Mouse (Mus musculus): ENCODE measurements around the gene Gipc3. TPM values are rescaled to one million over a fixed set of nuclear protein-coding genes. Genes with fewer than 3 reads are reported as not detected.

The Gipc3 gene
- total and polyA plus RNA-seq, 2 experiments from 2014 or later = 0.16 TPM; not detected in 1

GRCm38 (mm10) chr10:81291511-81292104 is 51.5 kb downstream of the Gipc3 start, which contains the start of gene Tjp3:
Gene Tjp3, minus strand, starts transcription at chr10:81291581.
- peaks cover 15% of the 10 kb centered on the region; the same call in 1 of the 2 replicates for H3K4me1 ChIP-seq (ENCODE audit: insufficient read depth, low read length)
- DNase-seq (ENCODE audit: low spot score) = no peak
- H3K9me3 ChIP-seq (ENCODE audit: low read length) = no peaks in the 10 kb centered on the region
- H3K27me3 ChIP-seq (ENCODE audit: insufficient read depth, low read length) = no peaks in the 10 kb centered on the region
- H3K36me3 ChIP-seq (ENCODE audit: insufficient read depth, low read length) = no peaks in the 10 kb centered on the region
- 77% methylated on average over 9 of the region's 9 CpGs for WGBS
- 0 out of 2 replicates have a peak within 1 kb of the TSS, but pooled peaks have one; percentile 0 for H3K27ac ChIP-seq
- ATAC-seq = no peak
- H3K4me2 ChIP-seq (ENCODE audit: low read depth, low read length) = peak within 1 kb of the TSS; percentile 2; the same call in 1 of the 2 replicates
- no peak within 1 kb of the TSS for H3K4me3 ChIP-seq (ENCODE audit: low read length)
- H3K9ac ChIP-seq (replicated peaks; ENCODE audit: low read length) = no peak within 1 kb of the TSS
- TF ChIP-seq CTCF (IDR thresholded peaks at IDR 0.05; ENCODE audit: low read depth) = no peak

DNA sequence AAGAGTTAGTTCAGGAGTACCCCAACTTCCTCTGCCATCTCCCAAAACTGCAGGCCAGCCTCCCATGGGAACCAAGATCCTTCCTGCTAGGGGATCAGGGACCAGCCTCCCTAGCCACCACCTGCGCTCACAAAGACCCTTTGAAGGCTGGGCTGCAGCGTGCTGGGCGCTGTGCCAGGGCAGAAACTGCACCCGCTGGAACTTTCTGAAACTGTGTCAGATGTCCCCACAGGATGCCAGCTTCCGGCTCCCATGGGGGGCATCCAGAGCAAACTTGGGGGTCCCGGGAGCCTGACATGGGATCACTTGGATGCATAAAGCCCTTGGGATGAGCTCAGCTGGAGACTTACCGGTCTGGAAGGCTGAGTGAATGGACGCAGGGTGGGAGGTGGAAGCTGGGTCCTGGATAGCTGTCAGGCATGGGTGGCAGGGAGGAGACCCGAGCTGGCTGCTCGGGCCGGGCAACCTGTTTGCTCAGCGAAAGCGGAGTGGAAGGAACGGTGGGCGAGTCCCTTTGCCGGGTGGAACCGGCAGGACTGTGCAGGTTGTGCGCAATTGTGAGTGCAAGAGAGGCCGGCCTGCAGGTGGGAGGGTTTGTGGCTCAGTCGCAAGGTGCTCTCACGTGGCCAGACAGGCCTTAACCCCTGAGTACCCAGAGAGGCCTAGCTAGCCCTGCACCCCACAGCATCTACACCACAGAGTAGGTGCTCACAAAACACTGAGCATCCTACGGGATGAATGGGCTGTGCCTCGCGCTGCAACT is 52.2 kb downstream of the Gipc3 start:
- no peak for TF ChIP-seq CTCF (IDR thresholded peaks at IDR 0.05; ENCODE audit: low read depth)
- ATAC-seq (no peak), DNase-seq (ENCODE audit: low spot score) (peak; percentile 12)
- H3K27me3 ChIP-seq (ENCODE audit: insufficient read depth, low read length) = no peaks in the 10 kb centered on the region
- 17% methylated on average over 24 of the region's 24 CpGs for WGBS
- peaks cover 17% of the 10 kb centered on the region; the same call in 1 of the 2 replicates for H3K4me1 ChIP-seq (ENCODE audit: insufficient read depth, low read length)
- no peak overlapping the region for H3K4me3 ChIP-seq (ENCODE audit: low read length)
- no peaks in the 10 kb centered on the region for H3K36me3 ChIP-seq (ENCODE audit: insufficient read depth, low read length)
- no peaks in the 10 kb centered on the region for H3K9me3 ChIP-seq (ENCODE audit: low read length)
- no peak overlapping the region for H3K9ac ChIP-seq (replicated peaks; ENCODE audit: low read length)
- 0 out of 2 replicates have a peak overlapping the region, but pooled peaks have one; percentile 0 for H3K27ac ChIP-seq
- H3K4me2 ChIP-seq (ENCODE audit: low read depth, low read length) = peak overlapping the region; percentile 2; the same call in 1 of the 2 replicates

DNA sequence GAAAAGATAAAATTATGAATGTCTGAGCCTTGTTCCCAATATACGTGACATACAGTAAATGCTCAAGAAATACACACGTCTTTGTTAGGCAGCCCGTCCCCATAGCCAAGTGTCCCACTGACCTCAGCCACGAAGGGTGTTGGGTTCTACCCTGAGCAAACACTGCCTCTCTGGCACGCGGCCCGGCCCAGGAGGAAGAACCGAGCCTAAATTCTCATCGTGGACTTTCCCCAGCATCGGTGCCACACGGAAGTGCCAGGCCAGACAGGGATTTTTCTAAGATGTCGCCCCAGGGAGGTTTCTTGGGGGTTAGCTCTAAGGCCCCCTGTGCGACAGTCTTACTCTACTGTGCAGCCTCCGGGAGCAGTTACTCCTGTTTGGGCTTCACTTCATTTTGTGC is 53.3 kb downstream of the Gipc3 start:
- WGBS = 58% methylated on average over 14 of the region's 14 CpGs
- Histone ChIP-seq H3K36me3 (ENCODE audit: insufficient read depth, low read length) (no peaks in the 10 kb centered on the region), H3K27ac (no peak overlapping the region), H3K9ac (replicated peaks; ENCODE audit: low read length) (no peak overlapping the region), H3K4me2 (ENCODE audit: low read depth, low read length) (no peak overlapping the region), H3K27me3 (ENCODE audit: insufficient read depth, low read length) (peaks cover 4% of the 10 kb centered on the region; the same call in 1 of the 2 replicates), H3K9me3 (ENCODE audit: low read length) (no peaks in the 10 kb centered on the region), H3K4me1 (ENCODE audit: insufficient read depth, low read length) (peaks cover 14% of the 10 kb centered on the region; the same call in 1 of the 2 replicates), H3K4me3 (ENCODE audit: low read length) (no peak overlapping the region)
- ATAC-seq (no peak), DNase-seq (ENCODE audit: low spot score) (no peak)
- TF ChIP-seq CTCF (IDR thresholded peaks at IDR 0.05; ENCODE audit: low read depth) = no peak

DNA sequence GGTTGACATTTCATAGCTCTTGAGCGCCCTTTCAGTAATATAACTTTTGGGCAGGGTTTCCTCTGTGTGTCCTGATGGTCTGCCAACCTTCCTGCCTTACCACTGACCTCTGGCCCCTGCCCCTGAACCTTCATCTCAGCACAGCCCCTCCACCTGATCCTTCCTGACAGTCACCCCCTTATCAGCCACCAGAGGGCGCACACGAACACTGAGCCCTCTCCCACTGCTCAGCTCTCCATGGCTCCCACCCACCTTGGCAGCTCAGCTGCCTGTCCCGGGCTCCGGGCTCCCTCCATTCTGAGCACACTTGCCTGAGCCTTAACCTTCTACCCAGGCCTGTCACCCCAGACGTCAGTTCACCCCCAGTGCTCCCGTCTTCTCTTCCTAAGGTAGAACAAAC is 53.8 kb downstream of the Gipc3 start:
- peaks cover 8% of the 10 kb centered on the region; the same call in 1 of the 2 replicates for H3K4me1 ChIP-seq (ENCODE audit: insufficient read depth, low read length)
- peak; percentile 96 for TF ChIP-seq CTCF (IDR thresholded peaks at IDR 0.05; ENCODE audit: low read depth)
- no peak overlapping the region for H3K27ac ChIP-seq
- no peaks in the 10 kb centered on the region for H3K36me3 ChIP-seq (ENCODE audit: insufficient read depth, low read length)
- no peak overlapping the region for H3K4me3 ChIP-seq (ENCODE audit: low read length)
- WGBS = 3% methylated on average over 7 of the region's 7 CpGs
- H3K27me3 ChIP-seq (ENCODE audit: insufficient read depth, low read length) = peaks cover 6% of the 10 kb centered on the region; the same call in 1 of the 2 replicates
- ATAC-seq = no peak
- no peaks in the 10 kb centered on the region for H3K9me3 ChIP-seq (ENCODE audit: low read length)
- no peak overlapping the region for H3K9ac ChIP-seq (replicated peaks; ENCODE audit: low read length)
- no peak overlapping the region for H3K4me2 ChIP-seq (ENCODE audit: low read depth, low read length)
- peak; percentile 77 for DNase-seq (ENCODE audit: low spot score)

DNA sequence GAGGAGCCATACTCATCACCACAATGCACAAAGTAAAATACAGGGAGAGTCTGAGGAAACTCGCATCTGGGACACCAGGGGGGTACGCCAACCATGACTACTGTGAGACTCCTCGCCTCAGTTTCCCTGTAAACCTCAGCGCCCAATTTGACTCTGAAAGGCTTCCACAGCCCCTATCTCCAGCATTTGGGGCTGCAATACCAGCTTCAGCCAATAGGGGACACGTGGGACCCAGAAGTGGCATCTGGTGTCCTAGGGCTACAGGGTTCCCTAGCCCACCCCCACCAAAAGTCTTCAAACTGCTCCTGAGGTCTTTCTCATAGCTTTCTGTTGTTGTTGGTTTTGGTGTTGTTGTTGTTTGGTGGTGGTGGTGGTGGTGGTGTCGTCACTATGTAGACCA is 54.5 kb downstream of the Gipc3 start:
- Histone ChIP-seq H3K9ac (replicated peaks; ENCODE audit: low read length) (no peak overlapping the region), H3K27ac (no peak overlapping the region), H3K27me3 (ENCODE audit: insufficient read depth, low read length) (peaks cover 6% of the 10 kb centered on the region; the same call in 1 of the 2 replicates), H3K4me3 (ENCODE audit: low read length) (no peak overlapping the region), H3K4me1 (ENCODE audit: insufficient read depth, low read length) (0 out of 2 replicates have a peak, but pooled peaks cover 2% of the 10 kb centered on the region), H3K9me3 (ENCODE audit: low read length) (no peaks in the 10 kb centered on the region), H3K4me2 (ENCODE audit: low read depth, low read length) (no peak overlapping the region), H3K36me3 (ENCODE audit: insufficient read depth, low read length) (no peaks in the 10 kb centered on the region)
- 41% methylated on average over 6 of the region's 6 CpGs for WGBS
- DNase-seq (ENCODE audit: low spot score) (peak; percentile 38), ATAC-seq (no peak)
- TF ChIP-seq CTCF (IDR thresholded peaks at IDR 0.05; ENCODE audit: low read depth) = peak; percentile 66

DNA sequence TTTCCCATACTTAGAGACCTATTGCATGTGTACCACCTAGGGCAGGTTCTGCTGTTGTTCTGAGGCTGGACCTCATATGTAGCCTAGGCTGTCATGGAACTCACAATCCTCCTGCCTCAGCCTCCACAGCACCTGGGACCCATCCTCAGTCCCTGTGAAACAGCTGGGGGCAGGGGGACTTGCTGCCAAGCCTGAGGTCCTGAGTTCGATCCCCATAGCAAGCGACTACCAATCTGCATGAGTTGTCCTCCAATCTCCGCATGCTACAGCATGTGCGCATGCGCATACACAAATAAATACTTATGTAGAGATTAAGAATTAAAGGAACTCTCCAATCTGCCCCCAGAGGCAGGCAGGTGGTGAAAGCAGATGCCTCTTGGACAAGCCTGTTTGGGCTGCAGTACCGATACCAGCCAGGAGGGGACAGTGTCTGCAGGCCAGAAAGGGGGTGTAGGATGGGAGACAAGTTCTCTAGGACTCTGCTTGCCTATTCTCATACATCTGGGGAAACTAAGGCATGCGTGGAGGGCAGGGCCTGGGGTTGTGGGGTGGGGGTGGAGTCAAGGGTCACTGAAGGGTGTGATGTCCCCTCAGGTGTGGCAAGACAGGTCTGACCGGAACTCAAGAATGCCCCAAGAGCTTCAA is 55.4 kb downstream of the Gipc3 start:
- TF ChIP-seq CTCF (IDR thresholded peaks at IDR 0.05; ENCODE audit: low read depth) = peak; percentile 87
- Histone ChIP-seq H3K9me3 (ENCODE audit: low read length) (no peaks in the 10 kb centered on the region), H3K27me3 (ENCODE audit: insufficient read depth, low read length) (peaks cover 6% of the 10 kb centered on the region; the same call in 1 of the 2 replicates), H3K4me2 (ENCODE audit: low read depth, low read length) (no peak overlapping the region), H3K4me1 (ENCODE audit: insufficient read depth, low read length) (0 out of 2 replicates have a peak, but pooled peaks cover 2% of the 10 kb centered on the region), H3K27ac (no peak overlapping the region), H3K36me3 (ENCODE audit: insufficient read depth, low read length) (no peaks in the 10 kb centered on the region), H3K4me3 (ENCODE audit: low read length) (no peak overlapping the region), H3K9ac (replicated peaks; ENCODE audit: low read length) (no peak overlapping the region)
- DNase-seq (ENCODE audit: low spot score) (peak; percentile 44), ATAC-seq (no peak)
- WGBS = 68% methylated on average over 8 of the region's 8 CpGs

Data from hindbrain, postnatal 0 days (tissue).